Mouse (Mus musculus): ENCODE results near the gene Aff1. TPM values are rescaled to one million over a fixed set of nuclear protein-coding genes. Genes with fewer than 3 reads are reported as not detected.
A peak's percentile ranks its signal among the peaks of the same experiment; 100 is the strongest.

Gene Aff1
- polyA plus RNA-seq, 1 experiment from 2014 or later: 9.1 TPM

DNA sequence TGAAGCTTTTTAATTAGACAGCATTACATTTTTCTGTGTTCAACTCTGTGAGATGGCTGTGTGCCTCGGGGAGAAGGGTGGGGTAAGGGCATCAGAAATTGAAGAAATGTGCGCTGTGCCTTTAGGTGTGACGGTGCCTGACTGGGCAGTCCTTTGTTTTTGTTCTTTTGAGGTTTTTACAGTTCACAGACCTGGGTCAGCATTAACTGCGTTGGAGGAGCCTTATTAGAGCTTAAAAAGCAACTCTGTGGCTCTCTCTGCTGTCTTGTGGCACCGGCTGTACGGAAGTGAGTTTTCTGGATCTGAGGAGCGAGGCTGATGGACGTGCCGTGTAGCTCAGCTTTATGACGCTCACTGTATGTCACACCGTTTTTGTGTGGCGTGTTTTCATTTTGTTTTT, 137.0 kb downstream of the Aff1 start:
- Histone ChIP-seq H3K36me3 (ENCODE audit: control insufficient read depth, insufficient read depth, low read length) (peaks cover 4% of the 10 kb centered on the region; the same call in 1 of the 2 replicates), H3K4me2 (ENCODE audit: low read depth, severe bottlenecking) (no peak overlapping the region), H3K27me3 (ENCODE audit: control insufficient read depth, insufficient read depth, low read length) (no peaks in the 10 kb centered on the region), H3K9ac (ENCODE audit: low read length) (no peak overlapping the region), H3K4me3 (ENCODE audit: low read depth, low read length) (no peak overlapping the region), H3K9me3 (ENCODE audit: control insufficient read depth, low read length) (no peaks in the 10 kb centered on the region), H3K27ac (replicated peaks; ENCODE audit: low read depth, low read length) (no peak overlapping the region), H3K4me1 (ENCODE audit: control insufficient read depth, insufficient read depth, low read length) (peaks cover 4% of the 10 kb centered on the region; the same call in 1 of the 2 replicates)
- ATAC-seq (ENCODE audit: insufficient number of reproducible peaks, low FRiP score, low TSS enrichment, low read depth) (no peak), DNase-seq (ENCODE audit: low spot score) (no peak)
- 85% methylated on average over 12 of the region's 12 CpGs for WGBS

- Histone ChIP-seq H3K4me2 (ENCODE audit: low read depth, severe bottlenecking) (no peak overlapping the region), H3K27me3 (ENCODE audit: control insufficient read depth, insufficient read depth, low read length) (no peaks in the 10 kb centered on the region), H3K4me3 (ENCODE audit: low read depth, low read length) (no peak overlapping the region), H3K27ac (replicated peaks; ENCODE audit: low read depth, low read length) (no peak overlapping the region), H3K9ac (ENCODE audit: low read length) (no peak overlapping the region), H3K4me1 (ENCODE audit: control insufficient read depth, insufficient read depth, low read length) (peaks cover 4% of the 10 kb centered on the region; the same call in 1 of the 2 replicates), H3K9me3 (ENCODE audit: control insufficient read depth, low read length) (no peaks in the 10 kb centered on the region), H3K36me3 (ENCODE audit: control insufficient read depth, insufficient read depth, low read length) (peaks cover 4% of the 10 kb centered on the region; the same call in 1 of the 2 replicates)
- ATAC-seq (ENCODE audit: insufficient number of reproducible peaks, low FRiP score, low TSS enrichment, low read depth): no peak
- 82% methylated on average over 1 of the region's 1 CpGs for WGBS
- no peak for DNase-seq (ENCODE audit: low spot score)
Observed at GRCm38 (mm10) chr5:103830886-103831285, 138.7 kb downstream of the Aff1 start.

DNA sequence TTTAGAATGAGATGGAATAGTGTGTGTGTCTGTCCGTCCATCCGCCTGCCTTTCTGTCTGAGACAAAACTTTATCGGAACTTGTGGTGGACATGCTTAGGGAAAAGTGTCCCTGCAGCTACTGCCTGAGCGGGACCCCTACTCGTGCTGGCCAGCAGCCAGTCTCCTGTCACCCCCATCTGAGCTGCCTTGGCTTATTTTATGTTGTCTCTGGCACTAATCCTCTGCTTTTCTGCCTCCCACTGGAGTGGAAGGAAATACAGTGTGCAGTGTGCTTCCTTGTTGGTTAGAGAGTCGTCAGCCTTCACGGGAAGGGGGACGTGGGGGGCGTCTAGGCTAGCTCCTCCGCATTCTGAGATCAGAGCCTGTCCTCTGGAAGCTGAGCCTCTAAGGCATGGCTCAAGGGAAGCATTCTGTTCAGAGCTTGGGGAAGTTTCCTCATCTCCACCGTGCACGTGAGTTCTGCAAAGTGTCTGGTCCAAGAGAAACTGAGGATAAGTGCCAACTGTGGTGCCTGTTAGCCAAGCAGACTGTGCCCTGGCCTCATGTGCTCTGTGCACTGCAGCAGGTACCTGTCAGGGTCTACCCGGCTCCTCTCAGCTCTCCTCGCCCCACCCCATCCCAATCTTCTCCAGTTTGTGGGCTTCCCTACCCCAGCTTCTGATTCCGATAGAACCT, 143.4 kb downstream of the Aff1 start:
- WGBS: 88% methylated on average over 15 of the region's 15 CpGs

DNA sequence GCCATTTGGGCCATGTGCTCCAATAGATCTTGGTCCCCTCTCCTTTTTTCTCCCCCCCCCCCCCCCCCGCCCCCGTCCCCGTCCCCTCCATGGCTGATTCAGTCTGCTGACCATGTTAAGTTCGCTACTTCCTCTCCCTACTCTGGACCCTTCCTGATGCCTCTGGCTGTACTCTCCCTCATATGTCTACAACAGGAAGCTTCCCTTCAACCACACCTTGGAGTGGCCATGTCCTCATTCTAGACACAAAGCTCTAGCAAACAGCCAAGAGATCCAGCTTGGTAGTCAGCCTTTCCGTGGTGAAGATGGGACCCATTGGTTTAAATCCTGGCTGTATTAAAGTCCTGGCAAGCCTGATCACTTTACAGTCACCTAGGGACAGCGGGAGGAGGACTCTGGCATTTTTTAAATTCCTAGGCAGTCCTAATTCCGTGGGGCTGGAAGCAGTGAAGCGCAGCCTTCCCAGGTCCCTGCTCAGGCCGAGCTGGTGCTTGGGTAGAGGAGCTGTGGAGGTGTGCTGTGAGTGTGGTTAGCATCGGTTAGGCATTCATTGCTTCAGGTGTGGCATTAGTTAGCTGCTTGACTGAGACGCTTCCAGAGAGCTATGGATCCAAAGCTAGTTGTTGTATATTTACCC, 144.1 kb downstream of the Aff1 start:
- Histone ChIP-seq H3K4me2 (ENCODE audit: low read depth, severe bottlenecking) (no peak overlapping the region), H3K27me3 (ENCODE audit: control insufficient read depth, insufficient read depth, low read length) (no peaks in the 10 kb centered on the region), H3K36me3 (ENCODE audit: control insufficient read depth, insufficient read depth, low read length) (peaks cover 4% of the 10 kb centered on the region; the same call in 1 of the 2 replicates), H3K9ac (ENCODE audit: low read length) (no peak overlapping the region), H3K9me3 (ENCODE audit: control insufficient read depth, low read length) (no peaks in the 10 kb centered on the region), H3K4me3 (ENCODE audit: low read depth, low read length) (no peak overlapping the region), H3K27ac (replicated peaks; ENCODE audit: low read depth, low read length) (no peak overlapping the region), H3K4me1 (ENCODE audit: control insufficient read depth, insufficient read depth, low read length) (peaks cover 4% of the 10 kb centered on the region; the same call in 1 of the 2 replicates)
- ATAC-seq (ENCODE audit: insufficient number of reproducible peaks, low FRiP score, low TSS enrichment, low read depth) (no peak), DNase-seq (ENCODE audit: low spot score) (no peak)
- 63% methylated on average over 10 of the region's 11 CpGs for WGBS

More for the DNA sequence above, 143.4 kb downstream of the Aff1 start:
- H3K4me2 ChIP-seq (ENCODE audit: low read depth, severe bottlenecking): no peak overlapping the region
- no peak overlapping the region for H3K27ac ChIP-seq (replicated peaks; ENCODE audit: low read depth, low read length)
- H3K4me3 ChIP-seq (ENCODE audit: low read depth, low read length): no peak overlapping the region
- H3K36me3 ChIP-seq (ENCODE audit: control insufficient read depth, insufficient read depth, low read length): peaks cover 4% of the 10 kb centered on the region; the same call in 1 of the 2 replicates
- H3K9ac ChIP-seq (ENCODE audit: low read length): no peak overlapping the region
- ATAC-seq (ENCODE audit: insufficient number of reproducible peaks, low FRiP score, low TSS enrichment, low read depth) (no peak), DNase-seq (ENCODE audit: low spot score) (no peak)
- H3K27me3 ChIP-seq (ENCODE audit: control insufficient read depth, insufficient read depth, low read length): no peaks in the 10 kb centered on the region
- no peaks in the 10 kb centered on the region for H3K9me3 ChIP-seq (ENCODE audit: control insufficient read depth, low read length)
- H3K4me1 ChIP-seq (ENCODE audit: control insufficient read depth, insufficient read depth, low read length): peaks cover 4% of the 10 kb centered on the region; the same call in 1 of the 2 replicates

DNA sequence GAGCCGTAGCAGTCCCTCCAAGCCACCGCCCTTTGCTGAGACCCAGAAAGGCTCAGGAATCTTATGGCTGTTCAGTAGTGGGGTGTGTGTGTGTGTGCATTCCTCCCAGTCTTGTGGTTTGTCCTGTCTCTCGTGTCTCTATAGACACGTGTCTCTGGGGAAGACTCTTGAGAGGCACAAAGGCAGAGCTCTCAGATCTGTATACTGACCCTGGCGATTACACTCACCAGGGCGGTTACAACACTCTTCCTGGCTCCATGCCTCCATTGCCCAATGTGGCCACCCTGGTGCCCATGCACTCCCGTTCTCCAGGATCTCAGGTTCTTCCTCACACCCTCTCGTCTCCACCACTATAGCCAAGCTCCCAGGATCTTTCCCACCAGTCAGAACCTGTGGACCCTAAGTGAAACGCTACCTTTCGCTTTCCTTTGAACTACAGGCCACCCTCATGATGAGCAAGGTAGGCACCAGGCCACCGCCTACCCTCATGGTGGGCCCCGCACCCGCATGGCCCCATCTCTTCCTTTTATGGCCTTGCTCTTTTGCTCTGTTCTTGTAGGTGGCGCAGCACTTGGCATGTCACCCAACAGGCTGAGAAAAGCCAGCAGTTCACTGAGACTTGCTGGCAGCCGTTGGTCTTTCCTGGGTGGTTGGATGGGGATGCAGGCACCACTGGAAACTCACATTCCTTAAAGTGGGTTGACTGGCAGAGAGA, 146.5 kb downstream of the Aff1 start:
- Histone ChIP-seq H3K4me1 (ENCODE audit: control insufficient read depth, insufficient read depth, low read length) (no peaks in the 10 kb centered on the region), H3K36me3 (ENCODE audit: control insufficient read depth, insufficient read depth, low read length) (peaks cover under 1% of the 10 kb centered on the region; the same call in 1 of the 2 replicates), H3K9ac (ENCODE audit: low read length) (no peak overlapping the region), H3K9me3 (ENCODE audit: control insufficient read depth, low read length) (no peaks in the 10 kb centered on the region), H3K27ac (replicated peaks; ENCODE audit: low read depth, low read length) (no peak overlapping the region), H3K4me3 (ENCODE audit: low read depth, low read length) (no peak overlapping the region), H3K4me2 (ENCODE audit: low read depth, severe bottlenecking) (no peak overlapping the region), H3K27me3 (ENCODE audit: control insufficient read depth, insufficient read depth, low read length) (no peaks in the 10 kb centered on the region)
- 89% methylated on average over 15 of the region's 15 CpGs for WGBS
- ATAC-seq (ENCODE audit: insufficient number of reproducible peaks, low FRiP score, low TSS enrichment, low read depth) (no peak), DNase-seq (ENCODE audit: low spot score) (no peak)

- H3K27ac ChIP-seq (replicated peaks; ENCODE audit: low read depth, low read length): no peak overlapping the region
- H3K4me1 ChIP-seq (ENCODE audit: control insufficient read depth, insufficient read depth, low read length): no peaks in the 10 kb centered on the region
- no peaks in the 10 kb centered on the region; the same call in 1 of the 2 replicates for H3K36me3 ChIP-seq (ENCODE audit: control insufficient read depth, insufficient read depth, low read length)
- H3K4me2 ChIP-seq (ENCODE audit: low read depth, severe bottlenecking): no peak overlapping the region
- H3K9me3 ChIP-seq (ENCODE audit: control insufficient read depth, low read length): no peaks in the 10 kb centered on the region
- H3K9ac ChIP-seq (ENCODE audit: low read length): no peak overlapping the region
- WGBS: 76% methylated on average over 3 of the region's 3 CpGs
- no peak for DNase-seq (ENCODE audit: low spot score)
- no peaks in the 10 kb centered on the region for H3K27me3 ChIP-seq (ENCODE audit: control insufficient read depth, insufficient read depth, low read length)
- ATAC-seq (ENCODE audit: insufficient number of reproducible peaks, low FRiP score, low TSS enrichment, low read depth): no peak
- H3K4me3 ChIP-seq (ENCODE audit: low read depth, low read length): no peak overlapping the region
Observed at GRCm38 (mm10) chr5:103839265-103839626, 147.1 kb downstream of the Aff1 start.

DNA sequence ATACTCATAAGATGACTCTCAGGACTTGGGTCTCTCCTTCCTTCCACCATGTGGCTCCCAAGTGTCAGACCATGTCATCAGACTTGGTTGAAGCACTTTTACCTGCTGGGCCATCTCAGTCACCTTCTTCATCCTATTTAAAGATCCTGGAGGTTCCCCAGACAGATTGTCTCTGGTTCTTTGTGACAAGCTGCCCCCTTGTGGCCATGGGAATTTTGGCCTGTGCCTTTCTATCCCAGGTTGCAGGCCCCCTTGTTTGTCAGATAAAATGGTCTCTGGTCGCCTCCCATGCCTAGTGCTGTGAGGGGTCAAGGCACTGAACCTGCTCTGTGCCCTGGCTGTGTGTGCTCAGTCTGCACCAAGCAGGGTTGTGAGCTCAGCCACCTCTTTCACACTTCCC, 151.8 kb downstream of the Aff1 start:
- peaks cover 11% of the 10 kb centered on the region for H3K4me1 ChIP-seq (ENCODE audit: control insufficient read depth, insufficient read depth, low read length)
- peak; percentile 74 for DNase-seq (ENCODE audit: low spot score)
- no peaks in the 10 kb centered on the region for H3K27me3 ChIP-seq (ENCODE audit: control insufficient read depth, insufficient read depth, low read length)
- ATAC-seq (ENCODE audit: insufficient number of reproducible peaks, low FRiP score, low TSS enrichment, low read depth): no peak
- H3K9me3 ChIP-seq (ENCODE audit: control insufficient read depth, low read length): no peaks in the 10 kb centered on the region
- H3K4me3 ChIP-seq (ENCODE audit: low read depth, low read length): no peak overlapping the region
- 67% methylated on average over 1 of the region's 1 CpGs for WGBS
- H3K36me3 ChIP-seq (ENCODE audit: control insufficient read depth, insufficient read depth, low read length): peaks cover 6% of the 10 kb centered on the region
- H3K9ac ChIP-seq (ENCODE audit: low read length): no peak overlapping the region
- H3K4me2 ChIP-seq (ENCODE audit: low read depth, severe bottlenecking): no peak overlapping the region
- H3K27ac ChIP-seq (replicated peaks; ENCODE audit: low read depth, low read length): no peak overlapping the region

- Histone ChIP-seq H3K27me3 (ENCODE audit: control insufficient read depth, insufficient read depth, low read length) (no peaks in the 10 kb centered on the region), H3K9ac (ENCODE audit: low read length) (no peak overlapping the region), H3K27ac (replicated peaks; ENCODE audit: low read depth, low read length) (no peak overlapping the region), H3K4me3 (ENCODE audit: low read depth, low read length) (no peak overlapping the region), H3K4me1 (ENCODE audit: control insufficient read depth, insufficient read depth, low read length) (peaks cover 11% of the 10 kb centered on the region), H3K4me2 (ENCODE audit: low read depth, severe bottlenecking) (no peak overlapping the region), H3K36me3 (ENCODE audit: control insufficient read depth, insufficient read depth, low read length) (peaks cover 6% of the 10 kb centered on the region), H3K9me3 (ENCODE audit: control insufficient read depth, low read length) (no peaks in the 10 kb centered on the region)
- DNase-seq (ENCODE audit: low spot score): peak; percentile 59
- peak; percentile 64; the same call in 1 of the 2 replicates for ATAC-seq (ENCODE audit: insufficient number of reproducible peaks, low FRiP score, low TSS enrichment, low read depth)
- WGBS: 64% methylated on average over 19 of the region's 19 CpGs
Observed at GRCm38 (mm10) chr5:103845418-103846153, 153.4 kb downstream of the Aff1 start.
